Mouse (Mus musculus) stomach, embryonic 16.5 days (tissue): ENCODE measurements around the gene Mnd1. TPM values are rescaled to one million over a fixed set of nuclear protein-coding genes. Genes with fewer than 3 reads are reported as not detected.
A peak's percentile ranks its signal among the peaks of the same experiment; 100 is the strongest.

Source experiments
- ATAC-seq: fragments of 200-750 bp; cut with Nextera tagmentation; 2 replicates; pipeline ENCODE4 v1.8.0; 2017; ENCODE audit warnings: moderate number of reproducible peaks, moderate TSS enrichment; ENCODE audit not compliant: insufficient read depth, low FRiP score
- H3K27ac ChIP-seq: fragments of 300-500 bp; sonication (generic); 2 replicates; pipeline ENCODE4 v1.5.1; 2014; ENCODE audit warnings: low read length
- H3K27me3 ChIP-seq: fragments of 300-500 bp; sonication (generic); 2 replicates; pipeline ENCODE4 v1.6.1; 2014; ENCODE audit warnings: low read length, control low read depth, mixed read lengths; ENCODE audit not compliant: control insufficient read depth, insufficient read depth
- H3K36me3 ChIP-seq: fragments of 300-500 bp; sonication (generic); 2 replicates; pipeline ENCODE4 v1.6.1; 2014; ENCODE audit warnings: low read length; ENCODE audit not compliant: control insufficient read depth, insufficient read depth
- H3K4me1 ChIP-seq: fragments of 300-500 bp; sonication (generic); 2 replicates; pipeline ENCODE4 v1.6.1; 2014; ENCODE audit warnings: low read length, control low read depth, mixed read lengths; ENCODE audit not compliant: control insufficient read depth, insufficient read depth
- H3K4me2 ChIP-seq: fragments of 300-500 bp; sonication (generic); 2 replicates; pipeline ENCODE4 v1.6.1; 2014; ENCODE audit warnings: low read depth, low read length, mixed read lengths
- H3K4me3 ChIP-seq: fragments of 300-500 bp; sonication (generic); replicated peaks from 2 replicates; pipeline ENCODE4 v1.5.1; 2014; ENCODE audit warnings: mild to moderate bottlenecking, low read length
- H3K9ac ChIP-seq: fragments of 300-500 bp; sonication (generic); 2 replicates; pipeline ENCODE4 v1.6.1; 2014; ENCODE audit warnings: low read length
- H3K9me3 ChIP-seq: fragments of 300-500 bp; sonication (generic); replicated peaks from 2 replicates; pipeline ENCODE4 v1.6.1; 2016; ENCODE audit warnings: low read length, control low read depth; ENCODE audit not compliant: control insufficient read depth
- WGBS: fragments of 180-500 bp; shearing (Covaris S2); extraction: QIAGEN DNeasy Blood & Tissue Kit; methylation state at CpG from one replicate; pipeline ENCODE4 v1.1.7; 2014; 5-methylcytosine and 5-hydroxymethylcytosine counted together
- polyA plus RNA-seq: library from polyadenylated mRNA; unstranded; fragments of >200 nt; fragmentation: Nextera tagmentation; extraction: Ambion mirVana; gene quantifications from 2 replicates; pipeline ENCODE4 v1.2.1, GENCODE M21; 2015

The Mnd1 gene
- 9.7 and 12.6 TPM in 2 replicates for polyA plus RNA-seq

GRCm38 (mm10) chr3:84155558-84156006, at the start of gene Mnd1:
Gene Mnd1 (minus strand): TSS chr3:84155786.
- Histone ChIP-seq H3K36me3 (no peaks in the 10 kb centered on the region), H3K27me3 (no peaks in the 10 kb centered on the region), H3K9ac (peak within 1 kb of the TSS; percentile 83), H3K27ac (peak within 1 kb of the TSS; percentile 80), H3K4me1 (peaks cover 14% of the 10 kb centered on the region), H3K4me2 (peak within 1 kb of the TSS; percentile 98), H3K4me3 (peak within 1 kb of the TSS; percentile 60), H3K9me3 (no peaks in the 10 kb centered on the region)
- peak; percentile 100 for ATAC-seq
- WGBS = under 1% methylated on average over 29 of the region's 29 CpGs

- Histone ChIP-seq H3K4me3 (no peak overlapping the region), H3K4me1 (no peaks in the 10 kb centered on the region), H3K9ac (no peak overlapping the region), H3K36me3 (no peaks in the 10 kb centered on the region), H3K27ac (no peak overlapping the region), H3K9me3 (no peaks in the 10 kb centered on the region), H3K27me3 (no peaks in the 10 kb centered on the region), H3K4me2 (no peak overlapping the region)
- WGBS = 86% methylated on average over 5 of the region's 5 CpGs
- no peak for ATAC-seq
These were observed 49.1 kb upstream of the Mnd1 start for GRCm38 (mm10) chr3:84204640-84205039.

- ATAC-seq = no peak
- H3K9ac ChIP-seq = no peak overlapping the region
- H3K4me1 ChIP-seq = no peaks in the 10 kb centered on the region
- no peaks in the 10 kb centered on the region for H3K27me3 ChIP-seq
- H3K4me2 ChIP-seq = no peak overlapping the region
- no peak overlapping the region for H3K4me3 ChIP-seq
- no peaks in the 10 kb centered on the region for H3K9me3 ChIP-seq
- WGBS = 82% methylated on average over 13 of the region's 13 CpGs
- no peak overlapping the region for H3K27ac ChIP-seq
- no peaks in the 10 kb centered on the region for H3K36me3 ChIP-seq
These were observed 45.2 kb upstream of the Mnd1 start for GRCm38 (mm10) chr3:84200559-84201420.

- Histone ChIP-seq H3K27me3 (no peaks in the 10 kb centered on the region), H3K4me2 (no peak overlapping the region), H3K9ac (no peak overlapping the region), H3K4me1 (no peaks in the 10 kb centered on the region), H3K9me3 (no peaks in the 10 kb centered on the region), H3K4me3 (no peak overlapping the region), H3K27ac (no peak overlapping the region), H3K36me3 (no peaks in the 10 kb centered on the region)
- ATAC-seq = no peak
- WGBS = 94% methylated on average over 9 of the region's 9 CpGs
These were observed 43.9 kb upstream of the Mnd1 start for GRCm38 (mm10) chr3:84199516-84199915.

- ATAC-seq = no peak
- no peaks in the 10 kb centered on the region for H3K36me3 ChIP-seq
- 84% methylated on average over 3 of the region's 3 CpGs for WGBS
- H3K27me3 ChIP-seq = no peaks in the 10 kb centered on the region; the same call in 1 of the 2 replicates
- H3K4me2 ChIP-seq = no peak overlapping the region
- H3K4me3 ChIP-seq = no peak overlapping the region
- no peak overlapping the region for H3K9ac ChIP-seq
- H3K9me3 ChIP-seq = no peaks in the 10 kb centered on the region
- 0 out of 2 replicates have a peak, but pooled peaks cover 5% of the 10 kb centered on the region for H3K4me1 ChIP-seq
- no peak overlapping the region for H3K27ac ChIP-seq
These were observed 42.6 kb upstream of the Mnd1 start for GRCm38 (mm10) chr3:84198229-84198628.

- 54% methylated on average over 4 of the region's 4 CpGs for WGBS
- Histone ChIP-seq H3K36me3 (no peaks in the 10 kb centered on the region), H3K4me3 (no peak overlapping the region), H3K4me2 (no peak overlapping the region), H3K4me1 (peaks cover 12% of the 10 kb centered on the region), H3K9ac (no peak overlapping the region), H3K9me3 (no peaks in the 10 kb centered on the region), H3K27ac (no peak overlapping the region), H3K27me3 (no peaks in the 10 kb centered on the region; the same call in 1 of the 2 replicates)
- no peak for ATAC-seq
These were observed 38.3 kb upstream of the Mnd1 start for GRCm38 (mm10) chr3:84193881-84194280.

- peak; percentile 67 for ATAC-seq
- peak overlapping the region; percentile 68 for H3K9ac ChIP-seq
These were observed 35.7 kb upstream of the Mnd1 start for GRCm38 (mm10) chr3:84191141-84191881.

GRCm38 (mm10) chr3:84190513-84191061, 35.0 kb upstream of the Mnd1 start:
- Histone ChIP-seq H3K9me3 (no peaks in the 10 kb centered on the region), H3K4me2 (peak overlapping the region; percentile 69), H3K4me3 (peak overlapping the region; percentile 50), H3K9ac (peak overlapping the region; percentile 68), H3K4me1 (peaks cover 12% of the 10 kb centered on the region), H3K27ac (peak overlapping the region; percentile 91), H3K27me3 (no peaks in the 10 kb centered on the region; the same call in 1 of the 2 replicates), H3K36me3 (no peaks in the 10 kb centered on the region)
- peak; percentile 27; the same call in 1 of the 2 replicates for ATAC-seq
- WGBS = 5% methylated on average over 41 of the region's 41 CpGs

More at GRCm38 (mm10) chr3:84191141-84191881, 35.7 kb upstream of the Mnd1 start:
- WGBS = 36% methylated on average over 21 of the region's 21 CpGs
- H3K27ac ChIP-seq = peak overlapping the region; percentile 91
- H3K4me2 ChIP-seq = peak overlapping the region; percentile 69
- H3K36me3 ChIP-seq = no peaks in the 10 kb centered on the region
- H3K4me1 ChIP-seq = peaks cover 12% of the 10 kb centered on the region
- H3K9me3 ChIP-seq = no peaks in the 10 kb centered on the region
- H3K4me3 ChIP-seq = peak overlapping the region; percentile 50
- no peaks in the 10 kb centered on the region; the same call in 1 of the 2 replicates for H3K27me3 ChIP-seq
